Mouse (Mus musculus) lung, postnatal 0 days (tissue): ENCODE measurements around the gene Fam166a.

Experiments
- CTCF ChIP-seq: IDR thresholded peaks from 2 replicates; pipeline ENCODE4 v1.5.1; 2016; ENCODE audit warnings: antibody characterized with exemption, mild to moderate bottlenecking
- EP300 ChIP-seq: IDR thresholded peaks from 2 replicates; pipeline ENCODE4 v1.6.1; 2016; ENCODE audit warnings: antibody characterized with exemption, mild to moderate bottlenecking, control low read depth

GRCm38 (mm10) chr2:25214444-25214843 is 4.1 kb upstream of the Fam166a start, which contains the start of gene Stpg3:
- TF ChIP-seq CTCF (no peak), EP300 (no peak)
